Mouse (Mus musculus): ENCODE data around the gene Twf2. TPM values are rescaled to one million over a fixed set of nuclear protein-coding genes. Genes with fewer than 3 reads are reported as not detected.

Twf2 gene
- polyA plus RNA-seq, 1 experiment from 2014 or later: 49.5 TPM

DNA sequence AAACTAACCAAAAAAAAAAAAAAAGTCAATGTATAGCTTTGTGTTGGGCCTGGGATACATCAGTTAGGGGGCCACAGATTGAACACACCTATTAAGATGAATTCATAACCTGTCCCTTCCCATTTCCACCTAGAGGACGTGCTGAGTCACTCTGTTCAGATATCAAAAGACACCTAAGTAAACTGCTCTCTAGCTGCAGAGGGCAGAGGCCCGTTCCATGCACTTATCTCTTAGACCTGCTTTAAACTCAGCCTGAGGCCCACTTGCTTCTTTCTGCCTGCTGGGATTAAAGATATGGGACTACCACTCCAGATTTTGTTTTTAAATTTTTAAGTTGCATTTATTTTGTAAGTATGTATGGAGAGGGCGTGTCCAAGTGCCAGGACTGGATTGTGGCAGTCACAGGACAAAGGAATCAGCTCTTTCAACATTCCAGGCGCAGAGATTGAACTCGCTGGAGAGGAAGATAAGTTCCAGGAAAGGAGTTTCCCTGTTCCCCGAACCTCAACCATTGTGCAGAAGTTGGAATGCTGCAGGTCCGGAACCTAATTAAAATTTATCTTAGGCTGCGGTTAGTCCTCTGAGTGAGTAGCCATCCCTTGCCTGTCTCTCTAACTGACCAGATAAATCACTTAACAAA, 25.0 kb downstream of the Twf2 start:
- Histone ChIP-seq H3K4me3 (ENCODE audit: low read depth, low read length) (no peak overlapping the region), H3K9ac (ENCODE audit: low read depth, low read length) (no peak overlapping the region), H3K9me3 (replicated peaks; ENCODE audit: control insufficient read depth, low read length, poor library complexity, severe bottlenecking) (no peaks in the 10 kb centered on the region), H3K4me1 (ENCODE audit: control insufficient read depth, insufficient read depth, low read length) (peaks cover 6% of the 10 kb centered on the region; the same call in 1 of the 2 replicates), H3K27me3 (ENCODE audit: control insufficient read depth, insufficient read depth, low read depth, low read length) (no peaks in the 10 kb centered on the region), H3K36me3 (ENCODE audit: control insufficient read depth, insufficient read depth, low read length) (peaks cover 7% of the 10 kb centered on the region; the same call in 1 of the 2 replicates), H3K4me2 (ENCODE audit: low read length) (no peak overlapping the region), H3K27ac (ENCODE audit: low read length) (no peak overlapping the region)
- no peak for ATAC-seq
- WGBS: 71% methylated on average over 8 of the region's 8 CpGs

DNA sequence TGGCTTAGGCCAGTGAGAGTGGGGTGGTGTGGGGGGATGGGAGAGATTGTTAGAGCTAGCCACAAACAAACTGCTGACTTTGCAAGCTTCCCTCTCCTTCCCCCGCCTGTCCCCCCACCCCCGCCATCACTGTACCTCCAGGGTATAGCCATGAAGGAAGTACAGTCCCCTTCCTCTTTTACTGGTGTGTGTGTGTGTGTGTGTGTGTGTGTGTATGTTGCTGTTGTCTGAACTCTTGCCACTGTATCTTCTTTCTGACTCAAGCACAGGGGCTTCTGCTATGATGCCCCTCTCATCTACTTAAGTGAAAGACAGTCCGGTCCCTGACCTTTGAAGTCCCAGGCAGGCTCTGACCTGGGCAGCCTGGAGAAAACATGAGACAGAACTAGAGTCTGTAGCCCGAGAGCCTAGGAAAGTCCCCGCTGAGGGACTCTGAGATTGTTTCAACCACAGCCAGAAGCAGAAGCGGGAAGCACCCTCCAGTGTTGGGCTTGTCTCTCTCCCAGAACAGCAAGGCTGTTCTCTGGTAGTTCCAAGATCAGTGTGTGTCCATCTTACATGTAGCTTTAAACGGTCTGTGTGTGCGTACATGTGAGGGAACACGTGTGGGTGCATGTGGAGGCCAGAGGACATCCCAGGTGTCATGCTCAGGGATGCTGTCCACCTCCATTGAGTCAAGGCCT, 27.3 kb downstream of the Twf2 start:
- H3K9ac ChIP-seq (ENCODE audit: low read depth, low read length): no peak overlapping the region
- peaks cover 6% of the 10 kb centered on the region; the same call in 1 of the 2 replicates for H3K4me1 ChIP-seq (ENCODE audit: control insufficient read depth, insufficient read depth, low read length)
- WGBS: 89% methylated on average over 9 of the region's 9 CpGs
- H3K27me3 ChIP-seq (ENCODE audit: control insufficient read depth, insufficient read depth, low read depth, low read length): no peaks in the 10 kb centered on the region
- no peak overlapping the region for H3K27ac ChIP-seq (ENCODE audit: low read length)
- ATAC-seq: no peak
- H3K36me3 ChIP-seq (ENCODE audit: control insufficient read depth, insufficient read depth, low read length): peaks cover 23% of the 10 kb centered on the region
- no peak overlapping the region for H3K4me2 ChIP-seq (ENCODE audit: low read length)
- no peaks in the 10 kb centered on the region for H3K9me3 ChIP-seq (replicated peaks; ENCODE audit: control insufficient read depth, low read length, poor library complexity, severe bottlenecking)
- no peak overlapping the region for H3K4me3 ChIP-seq (ENCODE audit: low read depth, low read length)

DNA sequence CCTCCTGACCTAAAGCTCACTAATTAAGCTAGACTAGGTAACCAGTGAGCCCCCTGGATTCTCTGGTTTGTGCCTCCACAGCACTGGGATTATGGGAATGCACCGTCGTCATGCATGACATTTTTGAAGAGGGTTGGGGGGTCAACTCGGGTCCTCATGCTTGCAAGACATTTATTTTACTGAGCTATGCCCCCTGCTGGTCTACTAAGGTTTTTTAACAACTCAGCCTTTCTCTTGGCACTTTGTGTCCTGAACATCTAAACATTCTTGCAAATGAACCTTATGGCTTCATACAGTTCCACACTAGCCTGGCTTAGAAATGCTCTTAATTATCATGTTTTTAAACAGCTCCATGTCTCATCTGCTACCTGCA, 27.8 kb downstream of the Twf2 start:
- whole genome bisulfite sequencing: 56% methylated on average over 3 of the region's 3 CpGs
- Histone ChIP-seq H3K36me3 (ENCODE audit: control insufficient read depth, insufficient read depth, low read length) (peaks cover 28% of the 10 kb centered on the region), H3K9ac (ENCODE audit: low read depth, low read length) (no peak overlapping the region), H3K4me3 (ENCODE audit: low read depth, low read length) (no peak overlapping the region), H3K4me2 (ENCODE audit: low read length) (no peak overlapping the region), H3K27ac (ENCODE audit: low read length) (no peak overlapping the region), H3K9me3 (replicated peaks; ENCODE audit: control insufficient read depth, low read length, poor library complexity, severe bottlenecking) (no peaks in the 10 kb centered on the region), H3K4me1 (ENCODE audit: control insufficient read depth, insufficient read depth, low read length) (peaks cover 5% of the 10 kb centered on the region; the same call in 1 of the 2 replicates), H3K27me3 (ENCODE audit: control insufficient read depth, insufficient read depth, low read depth, low read length) (no peaks in the 10 kb centered on the region)
- no peak for ATAC-seq

DNA sequence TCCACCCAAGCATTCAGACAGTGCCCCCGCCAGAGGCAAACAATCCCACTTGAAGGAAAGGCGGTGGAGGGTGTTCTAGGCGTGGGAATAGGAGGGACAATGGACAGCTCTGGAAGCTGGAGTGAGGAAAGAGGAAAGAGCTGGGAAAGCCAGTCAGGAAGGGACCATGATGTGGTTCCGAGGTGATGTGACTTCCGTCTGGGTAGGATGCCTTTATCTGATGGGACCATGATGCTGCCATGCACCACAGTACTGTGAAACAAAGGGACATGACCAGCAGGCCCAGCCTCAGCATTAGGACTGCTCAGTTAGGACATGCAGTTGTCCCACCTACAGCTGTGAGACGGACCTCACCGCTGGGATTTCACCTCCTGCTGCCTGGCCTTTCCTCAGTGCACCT, 28.3 kb downstream of the Twf2 start:
- Histone ChIP-seq H3K4me1 (ENCODE audit: control insufficient read depth, insufficient read depth, low read length) (0 out of 2 replicates have a peak, but pooled peaks cover 2% of the 10 kb centered on the region), H3K9me3 (replicated peaks; ENCODE audit: control insufficient read depth, low read length, poor library complexity, severe bottlenecking) (no peaks in the 10 kb centered on the region), H3K36me3 (ENCODE audit: control insufficient read depth, insufficient read depth, low read length) (peaks cover 33% of the 10 kb centered on the region), H3K27me3 (ENCODE audit: control insufficient read depth, insufficient read depth, low read depth, low read length) (no peaks in the 10 kb centered on the region), H3K4me2 (ENCODE audit: low read length) (no peak overlapping the region), H3K9ac (ENCODE audit: low read depth, low read length) (no peak overlapping the region), H3K4me3 (ENCODE audit: low read depth, low read length) (no peak overlapping the region), H3K27ac (ENCODE audit: low read length) (no peak overlapping the region)
- no peak for ATAC-seq
- WGBS: 77% methylated on average over 7 of the region's 7 CpGs

DNA sequence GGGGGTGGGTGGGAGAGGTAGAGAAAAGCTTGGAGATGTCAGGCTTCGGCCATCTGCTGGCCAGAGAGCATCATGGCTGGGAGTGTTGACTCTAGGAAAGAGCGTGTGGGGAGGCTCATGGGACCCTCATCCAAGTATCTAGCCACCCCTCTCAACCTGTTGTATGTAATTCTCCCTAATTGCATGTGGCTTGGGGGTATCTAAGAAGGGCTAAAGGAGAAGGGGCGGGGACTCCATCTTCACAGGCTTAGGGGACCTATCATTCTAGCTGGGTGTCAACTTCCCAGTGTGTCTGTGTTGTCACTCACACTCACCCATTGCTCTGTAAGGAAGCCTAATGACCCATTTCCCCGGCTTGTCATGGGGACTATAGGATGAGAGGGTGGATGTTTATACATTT, 28.9 kb downstream of the Twf2 start:
- 88% methylated on average over 4 of the region's 4 CpGs for WGBS
- Histone ChIP-seq H3K36me3 (ENCODE audit: control insufficient read depth, insufficient read depth, low read length) (peaks cover 37% of the 10 kb centered on the region), H3K9ac (ENCODE audit: low read depth, low read length) (no peak overlapping the region), H3K4me1 (ENCODE audit: control insufficient read depth, insufficient read depth, low read length) (no peaks in the 10 kb centered on the region), H3K4me3 (ENCODE audit: low read depth, low read length) (no peak overlapping the region), H3K9me3 (replicated peaks; ENCODE audit: control insufficient read depth, low read length, poor library complexity, severe bottlenecking) (no peaks in the 10 kb centered on the region), H3K4me2 (ENCODE audit: low read length) (no peak overlapping the region), H3K27ac (ENCODE audit: low read length) (no peak overlapping the region), H3K27me3 (ENCODE audit: control insufficient read depth, insufficient read depth, low read depth, low read length) (no peaks in the 10 kb centered on the region)
- ATAC-seq: no peak

DNA sequence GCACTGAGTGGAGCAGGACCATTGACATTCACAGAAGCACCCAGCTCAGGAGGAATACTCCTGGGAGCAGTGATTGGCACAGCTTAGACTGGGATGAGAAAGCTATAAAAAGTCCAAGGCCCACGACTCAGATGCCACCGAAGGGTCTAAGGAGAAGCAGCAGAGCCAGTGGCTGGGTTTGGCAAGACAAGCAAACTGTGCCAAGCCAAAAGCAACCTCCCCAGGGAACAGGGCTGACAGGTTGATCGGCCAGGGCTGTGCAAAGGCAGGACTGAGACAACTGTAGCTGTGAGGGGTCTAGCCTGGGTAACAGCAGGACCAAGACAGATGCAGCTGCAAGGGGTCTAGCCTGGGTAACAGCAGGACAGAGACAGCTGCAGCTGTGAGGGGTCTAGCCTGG, 30.0 kb downstream of the Twf2 start:
- Histone ChIP-seq H3K4me2 (ENCODE audit: low read length) (no peak overlapping the region), H3K4me3 (ENCODE audit: low read depth, low read length) (no peak overlapping the region), H3K9me3 (replicated peaks; ENCODE audit: control insufficient read depth, low read length, poor library complexity, severe bottlenecking) (no peaks in the 10 kb centered on the region), H3K27me3 (ENCODE audit: control insufficient read depth, insufficient read depth, low read depth, low read length) (no peaks in the 10 kb centered on the region), H3K9ac (ENCODE audit: low read depth, low read length) (no peak overlapping the region), H3K36me3 (ENCODE audit: control insufficient read depth, insufficient read depth, low read length) (peaks cover 43% of the 10 kb centered on the region), H3K27ac (ENCODE audit: low read length) (no peak overlapping the region), H3K4me1 (ENCODE audit: control insufficient read depth, insufficient read depth, low read length) (no peaks in the 10 kb centered on the region)
- 89% methylated on average over 3 of the region's 3 CpGs for WGBS
- no peak for ATAC-seq

DNA sequence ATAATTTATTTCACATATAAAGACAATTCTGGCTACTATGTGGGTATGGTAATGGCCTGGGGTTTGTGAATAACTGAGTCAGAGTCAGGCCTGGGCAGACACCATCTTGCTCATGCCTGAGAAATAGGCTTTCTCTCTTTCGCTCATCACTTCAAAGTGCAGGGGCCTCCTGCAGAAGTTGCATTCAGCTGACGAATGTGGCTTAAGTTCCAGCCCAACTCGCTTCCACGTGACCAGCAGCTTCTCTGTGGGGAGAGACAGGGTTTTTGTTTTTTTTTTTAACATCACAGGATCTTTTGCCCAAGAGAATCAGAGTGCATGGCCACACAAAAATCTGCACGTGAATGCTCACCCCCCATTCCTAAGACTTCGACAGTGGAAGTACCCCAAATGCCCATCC, 31.0 kb downstream of the Twf2 start:
- H3K27me3 ChIP-seq (ENCODE audit: control insufficient read depth, insufficient read depth, low read depth, low read length): no peaks in the 10 kb centered on the region
- no peak overlapping the region for H3K27ac ChIP-seq (ENCODE audit: low read length)
- ATAC-seq: no peak
- peaks cover 50% of the 10 kb centered on the region for H3K36me3 ChIP-seq (ENCODE audit: control insufficient read depth, insufficient read depth, low read length)
- H3K9ac ChIP-seq (ENCODE audit: low read depth, low read length): no peak overlapping the region
- H3K9me3 ChIP-seq (replicated peaks; ENCODE audit: control insufficient read depth, low read length, poor library complexity, severe bottlenecking): no peaks in the 10 kb centered on the region
- WGBS: 79% methylated on average over 6 of the region's 6 CpGs
- no peak overlapping the region for H3K4me2 ChIP-seq (ENCODE audit: low read length)
- H3K4me3 ChIP-seq (ENCODE audit: low read depth, low read length): no peak overlapping the region
- no peaks in the 10 kb centered on the region for H3K4me1 ChIP-seq (ENCODE audit: control insufficient read depth, insufficient read depth, low read length)

DNA sequence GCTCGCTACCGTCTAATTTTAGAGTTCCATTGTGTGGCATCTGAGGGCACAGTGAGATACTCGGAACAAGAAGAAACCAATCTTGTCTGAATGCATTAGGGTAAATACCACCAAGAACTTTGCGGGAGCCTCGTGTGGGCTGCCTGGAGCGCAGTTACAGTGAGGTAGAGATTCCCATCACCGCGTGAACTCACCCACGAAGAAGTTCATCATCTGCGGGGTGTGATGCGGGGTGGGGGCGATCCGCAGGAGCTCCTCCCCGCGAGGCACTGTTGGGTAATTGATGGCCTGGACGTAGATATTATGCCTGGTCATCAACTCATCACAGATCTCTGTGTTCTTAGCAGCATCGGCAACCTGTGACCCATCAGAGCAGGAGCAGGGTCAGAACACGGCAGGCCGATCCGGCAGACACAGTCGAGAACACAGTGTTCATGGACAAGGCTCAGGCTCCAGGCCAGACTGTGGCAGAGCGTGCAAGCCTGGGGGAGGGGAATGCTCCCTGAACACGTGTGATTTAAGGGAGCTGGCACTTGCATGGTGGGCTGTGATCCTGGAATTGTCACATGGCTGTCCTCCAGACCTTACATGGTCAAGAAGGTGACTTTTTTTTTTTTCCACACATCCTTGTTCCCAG, 32.4 kb downstream of the Twf2 start:
- Histone ChIP-seq H3K4me2 (ENCODE audit: low read length) (no peak overlapping the region), H3K27ac (ENCODE audit: low read length) (no peak overlapping the region), H3K9me3 (replicated peaks; ENCODE audit: control insufficient read depth, low read length, poor library complexity, severe bottlenecking) (no peaks in the 10 kb centered on the region), H3K4me1 (ENCODE audit: control insufficient read depth, insufficient read depth, low read length) (no peaks in the 10 kb centered on the region), H3K4me3 (ENCODE audit: low read depth, low read length) (no peak overlapping the region), H3K27me3 (ENCODE audit: control insufficient read depth, insufficient read depth, low read depth, low read length) (no peaks in the 10 kb centered on the region), H3K36me3 (ENCODE audit: control insufficient read depth, insufficient read depth, low read length) (peaks cover 58% of the 10 kb centered on the region), H3K9ac (ENCODE audit: low read depth, low read length) (no peak overlapping the region)
- ATAC-seq: 0 out of 2 replicates have a peak, but pooled peaks have one; percentile 14
- 92% methylated on average over 23 of the region's 23 CpGs for WGBS

DNA sequence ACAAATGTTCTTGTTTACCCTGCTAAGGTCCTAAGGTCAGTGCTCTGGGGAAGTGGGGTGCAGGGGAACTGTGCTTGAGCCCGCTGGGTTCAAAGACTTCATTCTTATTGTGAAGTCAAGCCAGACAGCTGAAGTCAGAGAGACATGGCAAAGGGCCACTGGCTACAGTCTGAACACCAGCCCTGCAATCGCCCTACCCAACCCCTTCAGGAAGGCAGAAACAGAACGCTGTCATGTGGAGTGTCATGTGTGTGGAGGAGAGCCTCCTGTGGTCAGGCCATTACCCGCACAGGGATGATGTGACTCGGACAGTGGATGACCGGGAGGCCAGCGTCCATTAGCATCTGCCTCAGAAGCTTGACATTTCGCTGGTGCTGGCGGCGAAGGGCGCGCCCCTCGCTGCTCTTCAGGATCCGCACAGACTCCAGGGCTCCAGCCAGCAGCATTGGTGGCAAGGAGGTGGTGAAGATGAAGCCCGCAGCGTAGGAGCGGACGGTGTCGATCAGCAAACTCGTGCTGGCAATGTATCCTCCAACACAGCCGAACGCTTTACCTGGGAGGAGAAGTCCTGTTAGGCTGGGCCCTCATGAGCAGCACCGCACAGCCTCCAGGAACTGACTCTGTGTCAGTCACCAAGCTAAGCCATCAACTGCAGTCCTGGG, 33.4 kb downstream of the Twf2 start:
- no peaks in the 10 kb centered on the region for H3K4me1 ChIP-seq (ENCODE audit: control insufficient read depth, insufficient read depth, low read length)
- no peak for ATAC-seq
- no peaks in the 10 kb centered on the region for H3K9me3 ChIP-seq (replicated peaks; ENCODE audit: control insufficient read depth, low read length, poor library complexity, severe bottlenecking)
- peaks cover 65% of the 10 kb centered on the region for H3K36me3 ChIP-seq (ENCODE audit: control insufficient read depth, insufficient read depth, low read length)
- no peak overlapping the region for H3K27ac ChIP-seq (ENCODE audit: low read length)
- H3K27me3 ChIP-seq (ENCODE audit: control insufficient read depth, insufficient read depth, low read depth, low read length): no peaks in the 10 kb centered on the region
- H3K9ac ChIP-seq (ENCODE audit: low read depth, low read length): no peak overlapping the region
- H3K4me3 ChIP-seq (ENCODE audit: low read depth, low read length): no peak overlapping the region
- WGBS: 90% methylated on average over 23 of the region's 23 CpGs
- no peak overlapping the region for H3K4me2 ChIP-seq (ENCODE audit: low read length)
